Mouse (Mus musculus) forebrain, embryonic 16.5 days (tissue): ENCODE measurements around the gene Nelfa. TPM values are rescaled to one million over a fixed set of nuclear protein-coding genes. Genes with fewer than 3 reads are reported as not detected.

Experiments used
- ATAC-seq: fragments of 200-750 bp; cut with Nextera tagmentation; 2 replicates; pipeline ENCODE4 v1.8.0; 2017; ENCODE audit warnings: mild to moderate bottlenecking, moderate library complexity
- H3K27ac ChIP-seq: fragments of 300-500 bp; sonication (generic); 2 replicates; pipeline ENCODE4 v1.5.1; 2014; ENCODE audit warnings: low read length, control low read depth
- H3K27me3 ChIP-seq: fragments of 300-500 bp; sonication (generic); replicated peaks from 2 replicates; pipeline ENCODE4 v1.6.1; 2014; ENCODE audit warnings: low read length; ENCODE audit not compliant: control insufficient read depth, insufficient read depth
- H3K36me3 ChIP-seq: fragments of 300-500 bp; sonication (generic); 2 replicates; pipeline ENCODE4 v1.6.1; 2014; ENCODE audit not compliant: control insufficient read depth, insufficient read depth
- H3K4me1 ChIP-seq: fragments of 300-500 bp; sonication (generic); replicated peaks from 2 replicates; pipeline ENCODE4 v1.6.1; 2014; ENCODE audit warnings: low read length; ENCODE audit not compliant: control insufficient read depth, insufficient read depth
- H3K4me2 ChIP-seq: fragments of 300-500 bp; sonication (generic); 2 replicates; pipeline ENCODE4 v1.6.1; 2014; ENCODE audit warnings: mild to moderate bottlenecking, low read length, control low read depth
- H3K4me3 ChIP-seq: fragments of 300-500 bp; sonication (generic); replicated peaks from 2 replicates; pipeline ENCODE4 v1.5.1; 2014; ENCODE audit warnings: mild to moderate bottlenecking, low read length, control low read depth
- H3K9ac ChIP-seq: fragments of 300-500 bp; sonication (generic); replicated peaks from 2 replicates; pipeline ENCODE4 v1.6.1; 2014; ENCODE audit warnings: low read depth, low read length, control low read depth
- H3K9me3 ChIP-seq: fragments of 300-500 bp; sonication (generic); 2 replicates; pipeline ENCODE4 v1.6.1; 2016; ENCODE audit warnings: low read length; ENCODE audit not compliant: control insufficient read depth
- WGBS: fragments of 180-500 bp; shearing (Covaris S2); extraction: QIAGEN DNeasy Blood & Tissue Kit; methylation state at CpG from one replicate; pipeline ENCODE4 v1.1.7; 2014; 5-methylcytosine and 5-hydroxymethylcytosine counted together
- polyA plus RNA-seq: library from polyadenylated mRNA; unstranded; fragments of >200 nt; fragmentation: Nextera tagmentation; extraction: Ambion mirVana; gene quantifications from 2 replicates; pipeline ENCODE4 v1.2.1, GENCODE M21; 2015

Nelfa gene
- 45.3 and 47.5 TPM in 2 replicates for polyA plus RNA-seq

DNA sequence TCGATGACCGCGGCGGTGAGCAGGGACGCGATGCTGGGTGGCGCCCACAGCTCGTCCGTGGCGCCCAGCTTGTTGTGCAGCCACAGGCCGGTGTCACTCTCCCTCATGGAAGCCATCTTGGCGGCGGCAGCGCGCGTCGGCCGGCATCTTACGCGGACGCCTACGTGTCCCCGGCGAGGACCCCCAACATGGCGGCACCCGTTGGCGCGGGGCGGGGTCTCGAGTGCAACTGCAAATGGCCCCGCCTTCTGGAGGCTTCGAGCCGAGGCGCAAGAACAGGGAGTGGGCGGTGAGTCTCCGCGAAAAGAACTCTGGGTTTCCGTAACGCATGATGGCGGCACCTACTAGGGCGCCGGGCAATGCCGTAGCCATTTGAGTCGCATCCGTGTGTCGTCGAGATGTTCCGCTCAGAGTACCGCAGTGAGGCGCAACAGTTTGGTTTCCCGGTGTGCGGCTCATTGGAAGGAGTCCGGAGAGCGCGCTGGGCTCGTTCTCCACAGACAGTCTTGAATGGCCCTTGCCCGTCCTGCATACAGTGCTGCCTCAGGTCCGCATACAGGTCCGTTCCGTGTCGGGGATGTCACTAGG lies at the start of gene Nelfa:
TSS of gene Nelfa (minus strand) at position 294 of the 588 bp plus-strand sequence.
- under 1% methylated on average over 61 of the region's 61 CpGs for WGBS

DNA sequence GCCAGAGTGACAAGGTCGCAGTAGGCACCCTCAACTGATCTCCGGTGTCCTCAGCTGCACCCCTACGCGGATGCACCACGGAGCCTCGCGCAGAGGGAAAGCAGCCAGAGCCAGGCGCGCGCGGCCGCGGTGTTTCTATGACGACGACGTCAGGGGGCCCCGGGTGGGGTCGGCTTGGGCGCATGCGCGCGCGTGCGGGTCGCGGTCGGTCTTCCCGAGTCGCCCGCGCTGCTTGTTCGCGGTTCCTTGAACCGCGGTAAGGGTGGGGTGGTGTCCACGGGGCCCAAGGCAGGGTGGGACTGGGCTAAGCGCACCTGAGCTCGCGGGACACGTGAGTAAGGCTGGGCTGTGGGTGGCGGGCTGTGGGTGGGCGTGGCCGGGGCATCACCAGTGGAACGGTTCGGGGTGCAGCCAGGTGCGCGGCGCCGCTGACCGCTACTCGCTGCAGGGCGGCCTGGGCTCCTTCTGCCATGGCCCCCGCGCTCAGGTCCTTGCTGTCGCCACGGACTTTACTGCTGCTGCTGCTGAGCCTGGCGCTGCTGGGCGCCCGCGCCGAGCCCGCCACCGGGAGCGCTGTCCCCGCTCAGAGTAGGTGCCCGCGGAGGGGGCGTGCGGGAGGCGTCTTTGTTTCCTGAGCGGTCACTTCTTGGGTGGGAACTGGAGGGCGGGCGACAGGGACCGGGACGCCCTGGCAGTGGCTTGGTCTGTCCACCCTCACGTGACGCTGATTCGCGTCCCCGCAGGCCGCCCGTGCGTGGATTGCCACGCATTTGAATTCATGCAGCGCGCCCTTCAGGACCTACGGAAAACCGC lies 47.3 kb upstream of the Nelfa start, which contains the start of gene Gm1673:
TSS of gene Gm1673 (plus strand) at position 125 of the 813 bp plus-strand sequence.
- Histone ChIP-seq H3K4me3 (peak within 1 kb of the TSS; percentile 95), H3K9ac (peak within 1 kb of the TSS; percentile 97), H3K4me1 (peaks cover 28% of the 10 kb centered on the region), H3K4me2 (peak within 1 kb of the TSS; percentile 86), H3K36me3 (peaks cover 5% of the 10 kb centered on the region; the same call in 1 of the 2 replicates), H3K9me3 (no peaks in the 10 kb centered on the region), H3K27me3 (no peaks in the 10 kb centered on the region), H3K27ac (peak within 1 kb of the TSS; percentile 91)
- 0% methylated on average over 83 of the region's 88 CpGs for WGBS
- ATAC-seq, result peak; percentile 91

More for the DNA sequence above, at the start of gene Nelfa:
- peak within 1 kb of the TSS; percentile 95 for H3K27ac ChIP-seq
- no peaks in the 10 kb centered on the region for H3K9me3 ChIP-seq
- peak within 1 kb of the TSS; percentile 66 for H3K4me2 ChIP-seq
- peaks cover 25% of the 10 kb centered on the region for H3K4me1 ChIP-seq
- peak within 1 kb of the TSS; percentile 89 for H3K9ac ChIP-seq
- peak; percentile 98 for ATAC-seq
- H3K27me3 ChIP-seq, result no peaks in the 10 kb centered on the region
- no peaks in the 10 kb centered on the region; the same call in 1 of the 2 replicates for H3K36me3 ChIP-seq
- peak within 1 kb of the TSS; percentile 96 for H3K4me3 ChIP-seq

DNA sequence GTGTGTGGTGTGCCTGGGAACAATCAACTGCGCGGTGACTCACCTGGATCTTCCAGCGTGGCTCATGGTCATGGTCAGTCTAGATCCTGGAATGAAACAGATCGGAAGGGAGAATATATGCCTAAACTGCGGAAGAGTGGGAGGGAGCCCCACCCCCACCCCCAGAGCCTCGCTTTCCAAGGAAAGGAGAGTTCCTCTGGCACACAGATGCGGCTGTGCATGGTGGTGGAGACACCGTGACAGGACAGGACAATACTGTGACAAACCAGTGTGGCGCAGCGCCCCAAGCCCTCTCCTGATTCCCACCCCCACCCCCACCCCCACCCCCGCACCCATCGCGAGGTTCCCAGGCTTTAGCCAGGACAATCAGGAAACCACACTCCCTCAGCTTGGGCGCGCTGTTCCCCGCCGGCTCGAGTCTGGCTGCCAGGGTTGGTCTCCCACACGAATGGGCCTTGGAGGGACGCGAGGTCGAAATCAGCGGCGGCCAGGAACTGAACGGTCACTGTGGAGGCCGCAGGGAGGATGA lies 46.6 kb upstream of the Nelfa start:
- WGBS, result 2% methylated on average over 26 of the region's 26 CpGs
- Histone ChIP-seq H3K36me3 (peaks cover 5% of the 10 kb centered on the region; the same call in 1 of the 2 replicates), H3K4me1 (peaks cover 28% of the 10 kb centered on the region), H3K4me2 (peak overlapping the region; percentile 86), H3K27me3 (no peaks in the 10 kb centered on the region), H3K4me3 (peak overlapping the region; percentile 95), H3K27ac (peak overlapping the region; percentile 91), H3K9me3 (no peaks in the 10 kb centered on the region), H3K9ac (peak overlapping the region; percentile 97)
- peak; percentile 36 for ATAC-seq

DNA sequence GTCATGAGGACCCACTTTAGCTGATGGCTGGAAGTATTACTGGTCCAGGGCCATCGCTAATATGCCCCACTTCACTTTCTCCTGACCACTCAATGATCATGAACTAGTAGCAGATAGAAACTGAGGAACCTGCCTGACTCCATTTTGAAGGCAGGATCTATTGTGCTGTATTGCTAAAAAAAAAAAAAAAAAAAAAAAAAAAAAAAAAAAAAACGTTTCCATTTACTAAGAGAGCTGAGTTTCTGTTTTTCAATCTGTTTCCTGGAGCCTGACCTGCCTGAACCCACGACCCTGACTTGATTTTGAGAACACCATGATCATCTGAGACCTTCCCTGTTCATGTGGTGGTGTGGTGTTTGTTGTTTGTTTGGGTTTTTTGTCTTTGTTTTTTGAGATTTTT lies 40.1 kb upstream of the Nelfa start:
- no peak overlapping the region for H3K4me3 ChIP-seq
- H3K4me2 ChIP-seq, result no peak overlapping the region
- H3K27me3 ChIP-seq, result no peaks in the 10 kb centered on the region
- H3K27ac ChIP-seq, result no peak overlapping the region
- WGBS, result 45% methylated on average over 3 of the region's 3 CpGs
- H3K36me3 ChIP-seq, result no peaks in the 10 kb centered on the region
- H3K4me1 ChIP-seq, result no peaks in the 10 kb centered on the region
- no peak for ATAC-seq
- H3K9me3 ChIP-seq, result no peaks in the 10 kb centered on the region
- H3K9ac ChIP-seq, result no peak overlapping the region

DNA sequence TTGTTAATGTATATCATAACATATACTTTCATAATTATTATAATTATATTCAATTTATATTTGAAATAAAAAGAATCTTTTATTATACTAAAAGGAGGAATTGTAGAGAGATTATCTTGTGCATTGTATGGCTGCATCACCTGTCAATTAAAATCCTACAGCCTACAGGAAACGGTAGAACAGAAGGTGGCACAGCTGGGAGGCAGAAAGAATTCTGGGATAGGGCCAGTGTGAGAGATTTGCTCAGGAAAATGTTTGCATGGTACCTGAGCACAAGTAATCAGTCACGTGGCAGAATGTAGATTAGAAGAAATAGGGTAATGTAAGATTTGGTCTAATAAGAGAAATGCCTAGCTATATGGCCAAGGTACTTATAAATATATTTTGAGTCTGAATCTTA lies 38.5 kb upstream of the Nelfa start:
- no peaks in the 10 kb centered on the region for H3K9me3 ChIP-seq

DNA sequence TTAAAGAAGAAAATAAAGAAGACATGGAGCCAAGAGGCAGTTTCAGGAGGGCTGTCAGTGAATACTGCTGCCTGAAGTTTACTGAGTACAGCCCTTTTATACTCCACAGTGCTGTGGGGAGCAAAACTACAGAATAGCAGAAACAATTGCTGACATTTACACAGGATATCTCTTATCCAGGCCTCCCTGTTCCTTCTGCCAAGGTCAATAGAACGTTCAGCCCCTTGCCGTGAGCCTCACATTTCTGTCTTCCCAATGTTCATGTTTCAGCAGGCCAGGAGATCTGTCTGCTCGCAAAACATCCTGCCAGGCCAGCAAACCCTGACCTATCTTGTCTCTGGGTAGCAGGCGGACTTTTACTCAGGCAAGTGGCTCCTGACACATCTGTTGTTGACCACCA lies 23.2 kb upstream of the Nelfa start:
- H3K4me2 ChIP-seq, result no peak overlapping the region
- 83% methylated on average over 4 of the region's 4 CpGs for WGBS
- H3K36me3 ChIP-seq, result no peaks in the 10 kb centered on the region
- H3K9ac ChIP-seq, result no peak overlapping the region
- 0 out of 2 replicates have a peak, but pooled peaks cover 2% of the 10 kb centered on the region for H3K27me3 ChIP-seq
- H3K27ac ChIP-seq, result no peak overlapping the region
- H3K9me3 ChIP-seq, result no peaks in the 10 kb centered on the region
- ATAC-seq, result no peak
- no peaks in the 10 kb centered on the region for H3K4me1 ChIP-seq
- H3K4me3 ChIP-seq, result no peak overlapping the region

More for the DNA sequence above, 38.5 kb upstream of the Nelfa start:
- H3K4me1 ChIP-seq, result no peaks in the 10 kb centered on the region
- WGBS, result 30% methylated on average over 2 of the region's 2 CpGs
- H3K4me2 ChIP-seq, result no peak overlapping the region
- no peaks in the 10 kb centered on the region for H3K27me3 ChIP-seq
- H3K9ac ChIP-seq, result no peak overlapping the region
- no peaks in the 10 kb centered on the region for H3K36me3 ChIP-seq
- H3K4me3 ChIP-seq, result no peak overlapping the region
- H3K27ac ChIP-seq, result no peak overlapping the region
- no peak for ATAC-seq

DNA sequence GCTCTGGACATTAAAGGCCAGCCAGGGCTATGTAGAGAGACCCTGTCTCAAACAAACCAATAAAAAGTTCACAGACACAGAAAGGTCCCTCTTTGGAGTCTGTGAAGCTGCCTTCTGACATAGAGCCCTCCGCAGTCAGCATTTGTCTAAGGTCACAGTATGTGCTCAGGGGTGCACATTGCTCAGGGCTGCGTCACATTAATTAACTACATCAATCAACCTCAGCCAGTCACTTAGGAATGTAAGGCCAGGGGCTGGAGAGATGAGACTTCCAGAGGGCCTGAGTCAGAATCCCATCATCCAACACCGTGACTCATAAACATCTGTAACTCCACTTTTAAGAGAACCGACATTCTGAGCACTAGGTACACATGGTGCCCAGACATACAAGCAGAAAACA lies 19.7 kb upstream of the Nelfa start:
- 91% methylated on average over 4 of the region's 4 CpGs for WGBS
- ATAC-seq, result no peak
- no peak overlapping the region for H3K27ac ChIP-seq

DNA sequence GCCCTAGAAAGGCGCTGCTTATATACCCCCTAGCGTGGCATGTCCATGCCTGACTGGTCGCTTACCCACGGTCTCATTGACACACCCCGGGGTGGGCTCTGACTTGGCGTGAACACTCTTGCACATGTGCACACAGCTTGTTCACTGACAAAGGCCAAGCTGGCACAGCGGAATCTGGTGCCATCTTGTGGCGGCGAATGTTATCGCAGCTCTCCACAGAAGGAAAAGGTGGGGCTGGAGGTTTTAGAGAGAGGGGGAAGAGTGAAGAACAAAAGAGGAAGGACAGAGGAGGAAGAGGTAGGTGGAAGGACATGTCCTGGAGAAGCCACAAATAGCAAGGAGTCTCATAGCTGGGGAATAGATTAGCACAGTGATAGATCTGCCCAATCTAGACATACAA lies 18.1 kb upstream of the Nelfa start:
- Histone ChIP-seq H3K27me3 (no peaks in the 10 kb centered on the region), H3K27ac (no peak overlapping the region), H3K9me3 (no peaks in the 10 kb centered on the region), H3K4me1 (no peaks in the 10 kb centered on the region), H3K4me3 (peak overlapping the region; percentile 18), H3K36me3 (no peaks in the 10 kb centered on the region), H3K9ac (peak overlapping the region; percentile 2; the same call in 1 of the 2 replicates), H3K4me2 (peak overlapping the region; percentile 12; the same call in 1 of the 2 replicates)
- ATAC-seq, result peak; percentile 88
- WGBS, result 27% methylated on average over 10 of the region's 10 CpGs

More for the DNA sequence above, 19.7 kb upstream of the Nelfa start:
- no peaks in the 10 kb centered on the region for H3K4me1 ChIP-seq
- H3K36me3 ChIP-seq, result no peaks in the 10 kb centered on the region
- no peaks in the 10 kb centered on the region for H3K9me3 ChIP-seq
- H3K27me3 ChIP-seq, result no peaks in the 10 kb centered on the region
- no peak overlapping the region for H3K9ac ChIP-seq
- H3K4me3 ChIP-seq, result no peak overlapping the region
- H3K4me2 ChIP-seq, result no peak overlapping the region
